Mouse (Mus musculus) lung, embryonic 14.5 days (tissue): Measurements from ENCODE around the gene Fads1. TPM values are rescaled to one million over a fixed set of nuclear protein-coding genes. Genes with fewer than 3 reads are reported as not detected.

Experiments
- ATAC-seq: fragments of 200-750 bp; cut with Nextera tagmentation; 2 replicates; pipeline ENCODE4 v1.8.0; 2017; ENCODE audit warnings: mild to moderate bottlenecking, moderate TSS enrichment, moderate library complexity; ENCODE audit not compliant: insufficient read depth
- DNase-seq: peaks from one replicate; pipeline ENCODE4 v3.0.0-alpha.2; 2015
- H3K27ac ChIP-seq: fragments of 300-500 bp; sonication (generic); 2 replicates; pipeline ENCODE4 v1.5.1; 2014; ENCODE audit warnings: low read depth, mild to moderate bottlenecking, moderate library complexity
- H3K27me3 ChIP-seq: fragments of 300-500 bp; sonication (generic); 2 replicates; pipeline ENCODE4 v1.6.1; 2014; ENCODE audit warnings: low read length, control low read depth; ENCODE audit not compliant: insufficient read depth
- H3K36me3 ChIP-seq: fragments of 300-500 bp; sonication (generic); 2 replicates; pipeline ENCODE4 v1.6.1; 2014; ENCODE audit warnings: control low read depth; ENCODE audit not compliant: insufficient read depth
- H3K4me1 ChIP-seq: fragments of 300-500 bp; sonication (generic); 2 replicates; pipeline ENCODE4 v1.6.1; 2014; ENCODE audit warnings: antibody characterized with exemption, control low read depth; ENCODE audit not compliant: insufficient read depth
- H3K4me2 ChIP-seq: fragments of 300-500 bp; sonication (generic); 2 replicates; pipeline ENCODE4 v1.6.1; 2014; ENCODE audit warnings: mild to moderate bottlenecking
- H3K4me3 ChIP-seq: fragments of 300-500 bp; sonication (generic); 2 replicates; pipeline ENCODE4 v1.5.1; 2014; ENCODE audit warnings: low read depth, low read length
- H3K9ac ChIP-seq: fragments of 300-500 bp; sonication (generic); 2 replicates; pipeline ENCODE4 v1.6.1; 2014
- H3K9me3 ChIP-seq: fragments of 300-500 bp; sonication (generic); 2 replicates; pipeline ENCODE4 v1.6.1; 2016; ENCODE audit warnings: low read depth, low read length, control low read depth
- CTCF ChIP-seq: IDR thresholded peaks from 2 replicates; pipeline ENCODE4 v1.5.1; 2016; ENCODE audit warnings: antibody characterized with exemption, low read depth
- WGBS: fragments of 180-500 bp; shearing (Covaris S2); extraction: QIAGEN DNeasy Blood & Tissue Kit; methylation state at CpG from one replicate; pipeline ENCODE4 v1.1.7; 2014; 5-methylcytosine and 5-hydroxymethylcytosine counted together
- polyA plus RNA-seq: library from polyadenylated mRNA; unstranded; fragments of >200 nt; fragmentation: Nextera tagmentation; extraction: Ambion mirVana; gene quantifications from 2 replicates; pipeline ENCODE4 v1.2.1, GENCODE M21; 2014

Gene Fads1
- polyA plus RNA-seq, 1 experiment from 2014 or later: 117 TPM

GRCm38 (mm10) chr19:10210885-10211284 lies 28.2 kb downstream of the Fads1 start:
- no peak overlapping the region for H3K4me2 ChIP-seq
- no peaks in the 10 kb centered on the region for H3K27me3 ChIP-seq
- WGBS: 74% methylated on average over 4 of the region's 4 CpGs
- peaks cover 80% of the 10 kb centered on the region for H3K36me3 ChIP-seq
- H3K4me1 ChIP-seq: no peaks in the 10 kb centered on the region
- ATAC-seq (no peak), DNase-seq (no peak)
- no peak overlapping the region for H3K9ac ChIP-seq
- H3K4me3 ChIP-seq: no peak overlapping the region
- TF ChIP-seq CTCF: no peak
- no peaks in the 10 kb centered on the region for H3K9me3 ChIP-seq
- no peak overlapping the region for H3K27ac ChIP-seq

- Histone ChIP-seq H3K4me2 (no peak overlapping the region), H3K36me3 (peaks cover 63% of the 10 kb centered on the region), H3K27me3 (no peaks in the 10 kb centered on the region), H3K9ac (no peak overlapping the region), H3K9me3 (no peaks in the 10 kb centered on the region), H3K27ac (no peak overlapping the region), H3K4me1 (no peaks in the 10 kb centered on the region), H3K4me3 (no peak overlapping the region)
- TF ChIP-seq CTCF: no peak
- 87% methylated on average over 10 of the region's 10 CpGs for WGBS
- ATAC-seq (no peak), DNase-seq (no peak)
These were observed 31.2 kb downstream of the Fads1 start for GRCm38 (mm10) chr19:10213796-10214471.

GRCm38 (mm10) chr19:10216101-10216500 lies 33.4 kb downstream of the Fads1 start:
- Histone ChIP-seq H3K4me1 (no peaks in the 10 kb centered on the region), H3K9ac (no peak overlapping the region), H3K4me3 (no peak overlapping the region), H3K9me3 (no peaks in the 10 kb centered on the region), H3K4me2 (no peak overlapping the region), H3K27ac (no peak overlapping the region), H3K36me3 (peaks cover 50% of the 10 kb centered on the region), H3K27me3 (no peaks in the 10 kb centered on the region)
- DNase-seq (no peak), ATAC-seq (no peak)
- 73% methylated on average over 8 of the region's 8 CpGs for WGBS
- no peak for TF ChIP-seq CTCF

DNA sequence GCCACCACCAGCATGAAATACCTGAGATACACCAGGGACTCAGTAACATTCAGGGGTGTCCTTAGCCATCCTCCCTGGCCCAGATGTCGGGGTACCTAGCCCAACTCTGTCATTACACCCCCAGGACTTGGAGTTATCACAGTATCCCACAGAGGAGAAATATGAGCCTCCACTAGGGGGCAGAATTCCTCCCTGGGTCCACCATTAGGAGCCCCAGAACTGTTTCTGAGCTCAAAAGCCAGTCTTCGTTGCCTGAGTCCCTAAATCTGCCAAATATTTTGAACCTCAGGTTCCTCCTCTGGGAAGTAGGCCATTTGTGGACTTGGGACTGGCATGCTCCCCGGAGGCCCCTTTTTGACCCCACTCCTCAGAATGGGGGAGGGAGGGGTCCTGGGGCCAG lies 36.4 kb downstream of the Fads1 start:
- Histone ChIP-seq H3K9ac (no peak overlapping the region), H3K27me3 (no peaks in the 10 kb centered on the region), H3K4me1 (no peaks in the 10 kb centered on the region), H3K9me3 (no peaks in the 10 kb centered on the region), H3K36me3 (peaks cover 21% of the 10 kb centered on the region; the same call in 1 of the 2 replicates), H3K4me2 (no peak overlapping the region), H3K27ac (no peak overlapping the region), H3K4me3 (no peak overlapping the region)
- ATAC-seq: no peak
- TF ChIP-seq CTCF: peak; percentile 74
- DNase-seq: peak; percentile 88
- 35% methylated on average over 3 of the region's 3 CpGs for WGBS

DNA sequence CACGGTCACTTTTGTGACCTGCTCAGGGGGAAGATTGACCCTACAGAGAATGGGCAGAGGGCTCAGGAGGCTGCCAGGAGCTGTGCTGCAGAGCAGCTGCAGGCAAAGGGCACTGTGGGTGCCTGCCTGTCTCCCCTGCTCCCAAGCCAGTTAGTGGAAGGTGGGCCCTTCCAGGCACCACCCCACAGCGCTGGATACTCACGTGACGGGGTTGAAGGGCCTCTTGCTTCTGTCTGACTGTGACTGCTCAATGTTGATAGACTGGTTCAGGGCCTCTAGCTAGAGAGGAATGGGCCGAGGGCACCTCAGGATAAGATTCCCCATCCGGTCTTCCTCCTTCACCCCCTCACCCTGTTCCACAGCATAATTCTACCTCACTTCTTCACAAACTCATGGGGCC lies 36.9 kb downstream of the Fads1 start:
- ATAC-seq: peak; percentile 36
- no peak for TF ChIP-seq CTCF
- Histone ChIP-seq H3K9ac (no peak overlapping the region), H3K36me3 (peaks cover 19% of the 10 kb centered on the region; the same call in 1 of the 2 replicates), H3K4me3 (no peak overlapping the region), H3K4me1 (no peaks in the 10 kb centered on the region; the same call in 1 of the 2 replicates), H3K4me2 (no peak overlapping the region), H3K9me3 (no peaks in the 10 kb centered on the region), H3K27ac (no peak overlapping the region), H3K27me3 (no peaks in the 10 kb centered on the region)
- WGBS: 54% methylated on average over 6 of the region's 6 CpGs
- peak; percentile 28 for DNase-seq

- Histone ChIP-seq H3K27me3 (no peaks in the 10 kb centered on the region), H3K36me3 (peaks cover 19% of the 10 kb centered on the region; the same call in 1 of the 2 replicates), H3K27ac (no peak overlapping the region), H3K4me2 (no peak overlapping the region), H3K4me1 (peaks cover 12% of the 10 kb centered on the region), H3K4me3 (no peak overlapping the region), H3K9ac (no peak overlapping the region), H3K9me3 (no peaks in the 10 kb centered on the region)
- WGBS: 38% methylated on average over 4 of the region's 4 CpGs
- no peak for DNase-seq
- no peak for TF ChIP-seq CTCF
- ATAC-seq: no peak
These were observed 38.9 kb downstream of the Fads1 start for GRCm38 (mm10) chr19:10221585-10221984.

- peak; percentile 41 for DNase-seq
- Histone ChIP-seq H3K4me3 (no peak overlapping the region), H3K27me3 (no peaks in the 10 kb centered on the region), H3K4me2 (no peak overlapping the region), H3K36me3 (peaks cover 16% of the 10 kb centered on the region; the same call in 1 of the 2 replicates), H3K4me1 (peaks cover 12% of the 10 kb centered on the region), H3K9ac (no peak overlapping the region), H3K9me3 (no peaks in the 10 kb centered on the region), H3K27ac (no peak overlapping the region)
- no peak for ATAC-seq
- 25% methylated on average over 8 of the region's 8 CpGs for WGBS
- TF ChIP-seq CTCF: no peak
These were observed 40.0 kb downstream of the Fads1 start for GRCm38 (mm10) chr19:10222656-10223055.
